Mouse (Mus musculus) hematopoietic stem cell, adult 5-6 weeks (primary cell): ENCODE data around the gene Sorbs1. TPM values are rescaled to one million over a fixed set of nuclear protein-coding genes. Genes with fewer than 3 reads are reported as not detected.
A peak's percentile ranks its signal among the peaks of the same experiment; 100 is the strongest.

ENCODE experiments used
- ATAC-seq, 2 experiments: fragments of 125-278 bp in 1 of 2; replicated peaks in 1 of 2; 2 replicates each; pipeline ENCODE4 v1.8.0; 2016 to 2017; ENCODE audit warnings: inconsistent platforms in 2 of 2, mild to moderate bottlenecking in 2 of 2, moderate number of reproducible peaks in 2 of 2, low read depth in 1 of 2, moderate TSS enrichment in 1 of 2; ENCODE audit not compliant: low FRiP score in 2 of 2, poor library complexity in 2 of 2, severe bottlenecking in 2 of 2, insufficient read depth in 1 of 2, low TSS enrichment in 1 of 2
- total RNA-seq: library from RNA; stranded (forward); fragments of 172-1452, 232-1000 nt; gene quantifications from 2 replicates; pipeline ENCODE4 v1.2.3, GENCODE M21; 2017

The Sorbs1 gene
- total RNA-seq, 1 experiment from 2014 or later = 11.6 TPM

GRCm38 (mm10) chr19:40380005-40380404, 133.6 kb downstream of the Sorbs1 start:
- ATAC-seq = no peak

DNA sequence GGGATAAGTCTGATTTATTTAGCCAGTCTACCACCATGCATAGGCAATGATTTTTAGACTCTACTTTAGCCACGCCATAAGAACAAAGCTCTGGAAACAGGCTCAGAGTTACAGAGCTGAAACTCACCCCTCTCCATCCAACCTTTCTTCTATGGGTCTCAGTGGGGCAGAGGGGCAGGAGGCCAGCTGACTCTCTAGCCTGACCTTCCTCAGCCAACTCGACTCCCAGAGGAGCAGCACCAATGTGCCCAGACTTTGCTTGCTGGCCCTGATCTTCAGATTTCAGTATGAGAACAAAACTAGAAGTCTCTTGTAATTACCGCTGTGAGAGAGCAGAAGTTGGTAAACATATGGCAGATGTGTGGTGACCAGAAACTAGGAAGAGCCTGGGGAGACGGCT, 134.5 kb downstream of the Sorbs1 start:
- ATAC-seq = no peak

DNA sequence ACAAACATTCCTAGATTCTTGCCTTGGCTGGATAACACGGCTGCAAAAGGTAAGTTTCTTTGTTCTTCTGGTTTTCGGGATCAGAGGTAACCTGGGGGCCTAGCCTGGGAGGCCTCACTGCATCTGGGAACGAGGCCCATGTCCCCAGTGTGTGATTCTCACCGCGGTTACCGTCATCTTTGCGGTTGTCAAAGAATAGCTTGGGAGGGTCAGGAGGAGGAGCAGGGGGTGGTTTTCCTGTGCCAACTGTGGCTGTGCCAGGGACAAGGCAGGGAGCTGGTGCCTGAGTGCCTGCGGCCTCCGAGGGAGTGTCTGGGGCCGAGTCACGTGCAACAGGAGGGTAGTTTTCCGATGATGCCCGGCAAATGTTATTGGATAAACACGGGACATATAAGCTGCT, 135.9 kb downstream of the Sorbs1 start:
- no peak for ATAC-seq

GRCm38 (mm10) chr19:40376566-40377281, 136.9 kb downstream of the Sorbs1 start:
- no peak for ATAC-seq

- ATAC-seq = no peak
Measured at GRCm38 (mm10) chr19:40374720-40375119, 138.9 kb downstream of the Sorbs1 start.

- no peak for ATAC-seq
Measured at GRCm38 (mm10) chr19:40372679-40373078, 140.9 kb downstream of the Sorbs1 start.

DNA sequence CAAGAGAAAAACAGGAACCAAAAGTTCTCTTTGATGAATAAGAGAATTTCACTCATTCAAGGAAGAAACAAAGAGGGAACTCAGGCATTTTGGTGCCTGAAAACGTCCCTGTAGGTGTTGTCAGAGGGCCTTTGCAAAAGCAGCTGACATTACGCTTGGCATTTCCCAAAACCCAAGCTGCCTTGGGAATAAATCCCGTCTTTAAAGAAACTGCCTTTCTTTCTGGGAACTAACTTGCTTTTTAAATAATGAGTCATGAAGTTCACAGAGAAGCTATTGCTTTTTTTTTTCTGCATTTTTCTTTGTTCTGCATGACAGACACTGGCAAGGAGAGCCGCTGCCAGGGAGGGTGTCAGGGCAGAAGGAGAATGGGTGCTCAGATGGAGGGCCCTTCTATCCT, 141.7 kb downstream of the Sorbs1 start:
- no peak for ATAC-seq

GRCm38 (mm10) chr19:40369852-40370811, 143.4 kb downstream of the Sorbs1 start:
- no peak for ATAC-seq

DNA sequence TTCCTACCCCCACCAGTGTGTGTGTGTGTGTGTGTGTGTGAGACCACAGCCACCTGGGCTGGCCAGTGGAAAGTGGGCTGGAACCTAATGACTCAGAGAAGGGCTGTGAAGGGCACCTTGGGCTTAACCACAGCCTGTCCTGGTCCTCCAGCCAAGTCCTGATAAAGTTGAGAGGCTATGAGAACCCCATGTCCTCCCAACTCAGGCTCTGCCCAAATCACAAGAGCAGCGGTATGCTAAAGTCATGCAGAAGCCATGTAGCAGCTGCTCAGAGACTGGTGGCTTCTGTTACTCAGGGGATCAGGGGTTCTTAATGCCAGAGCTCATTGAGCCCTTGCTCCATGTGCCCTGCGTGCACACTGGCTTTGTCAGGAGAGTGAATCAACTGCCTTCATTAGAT, 145.1 kb downstream of the Sorbs1 start:
- no peak for ATAC-seq

GRCm38 (mm10) chr19:40366163-40366941, 147.2 kb downstream of the Sorbs1 start:
- peak; percentile 83 to 94 for ATAC-seq

DNA sequence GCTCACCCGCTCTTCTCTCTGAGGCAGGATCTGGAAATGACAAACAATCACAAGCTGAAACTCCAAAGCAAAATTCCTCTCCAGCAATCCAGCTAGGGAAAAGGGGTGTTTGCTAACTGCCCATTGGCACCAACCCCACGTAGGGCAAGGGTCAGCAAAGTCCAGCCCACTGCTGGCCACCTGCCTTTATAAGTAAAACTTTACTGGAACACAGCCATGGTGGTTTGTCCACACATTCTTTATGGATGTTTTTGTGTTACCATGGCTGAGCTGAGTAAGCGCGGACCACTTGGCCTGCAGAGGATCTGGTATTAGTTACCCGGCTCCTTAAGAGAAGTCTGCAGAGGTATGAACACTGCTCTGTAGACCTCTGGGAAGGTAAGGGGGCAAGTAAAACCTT, 148.4 kb downstream of the Sorbs1 start:
- ATAC-seq = no peak

GRCm38 (mm10) chr19:40363447-40363846, 150.1 kb downstream of the Sorbs1 start:
- ATAC-seq = no peak

DNA sequence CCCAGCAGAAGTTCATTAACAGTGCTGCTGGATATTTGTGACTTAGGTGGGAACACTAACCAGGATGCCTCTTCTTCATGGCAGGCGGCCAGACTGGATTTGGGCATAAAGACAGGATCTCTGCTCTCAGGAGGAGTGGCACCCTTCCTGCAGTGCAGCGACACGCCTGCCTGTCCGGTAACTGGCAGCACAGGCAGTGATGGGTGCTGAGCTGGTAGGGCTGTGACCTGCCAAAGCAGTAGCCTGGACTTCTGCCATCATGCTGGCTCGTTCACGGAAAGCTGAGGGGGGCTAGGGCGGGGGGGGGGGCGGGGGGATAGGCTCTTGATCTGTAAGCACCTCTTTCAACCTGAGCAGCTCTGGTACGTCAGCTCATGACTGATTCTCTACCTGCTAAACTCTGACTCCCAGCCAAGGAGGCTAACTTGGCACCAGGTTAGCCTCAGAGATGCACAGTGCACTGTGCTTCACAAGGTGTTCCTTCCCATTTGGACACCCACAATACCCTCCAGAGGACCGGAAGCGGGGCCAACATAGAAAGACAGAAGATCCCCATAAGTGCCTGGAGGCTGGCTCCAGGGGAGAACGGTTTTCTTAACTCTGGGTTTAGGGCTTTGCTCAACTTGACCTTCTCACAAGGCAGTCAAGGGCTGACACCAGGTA, 151.2 kb downstream of the Sorbs1 start:
- no peak for ATAC-seq

GRCm38 (mm10) chr19:40359712-40360394, 153.7 kb downstream of the Sorbs1 start:
- ATAC-seq = no peak

DNA sequence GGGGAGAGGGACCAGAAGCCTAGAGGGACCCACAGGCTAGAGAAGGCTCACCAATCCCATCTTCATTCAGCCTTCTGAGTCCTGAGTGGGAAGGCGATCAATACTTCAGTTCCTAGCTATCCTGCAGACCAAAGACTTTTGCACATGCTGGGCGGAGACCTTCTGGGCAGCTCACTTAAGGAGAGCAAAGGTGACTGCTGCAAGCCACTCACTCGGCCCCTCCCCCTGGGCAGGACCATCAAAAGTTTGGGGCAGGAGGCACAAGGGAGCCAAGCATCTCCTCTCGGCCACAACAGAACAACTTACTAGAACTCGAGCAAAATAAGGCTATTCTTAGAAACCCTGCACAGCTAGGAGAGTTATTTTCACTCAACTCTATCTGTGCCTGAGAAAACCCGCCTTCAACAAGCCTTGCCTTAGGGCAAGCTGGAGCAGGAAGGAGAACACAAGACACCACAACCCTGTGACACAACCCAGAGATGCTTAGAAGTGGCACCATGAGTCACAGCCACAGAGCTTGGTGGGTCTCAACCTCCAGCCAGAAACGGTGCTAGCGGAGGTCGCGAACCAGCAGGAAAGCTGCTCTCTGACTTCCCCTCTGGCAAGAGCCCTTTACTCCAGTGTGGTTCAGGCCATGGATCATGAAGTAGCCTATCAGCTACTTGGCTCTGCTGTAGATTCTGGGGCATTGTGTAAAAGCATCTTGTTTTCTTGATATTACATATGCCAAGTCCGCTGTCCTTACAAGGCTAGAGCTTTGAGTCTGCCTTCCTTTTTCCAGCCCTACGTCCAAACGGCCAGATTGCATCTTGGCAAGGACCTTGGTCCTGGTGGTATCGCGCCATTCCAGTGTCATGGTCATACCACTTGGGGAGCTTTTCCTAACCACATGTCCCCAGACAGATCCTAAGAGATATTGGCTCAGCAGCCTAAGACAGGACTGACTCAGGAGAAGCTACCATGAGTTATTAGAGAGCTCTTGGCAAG, 156.8 kb downstream of the Sorbs1 start:
- no peak for ATAC-seq

DNA sequence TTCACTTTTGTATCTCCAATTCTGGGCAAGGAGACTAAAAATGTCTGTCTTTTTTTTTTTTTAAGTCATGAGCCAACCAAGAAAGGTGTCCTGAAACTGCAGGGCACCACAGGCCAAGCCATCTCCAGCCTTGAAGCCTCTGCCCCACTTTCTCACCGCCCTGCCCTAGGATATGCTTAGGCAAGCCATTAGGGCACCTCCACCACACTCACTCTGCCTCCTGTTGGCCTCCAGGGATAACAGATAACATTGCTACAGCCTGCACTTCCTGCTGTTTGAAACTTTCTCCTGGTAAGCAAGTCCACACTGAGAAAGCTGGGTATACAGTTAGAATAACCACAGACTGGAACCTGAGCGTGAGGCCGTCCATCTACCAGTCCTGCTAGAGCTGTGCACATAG, 158.5 kb downstream of the Sorbs1 start:
- 0 out of 4 replicates have a peak, but pooled peaks of 1 of the 2 experiments have one; percentile 37 for ATAC-seq
